In the genomic region with DNA sequence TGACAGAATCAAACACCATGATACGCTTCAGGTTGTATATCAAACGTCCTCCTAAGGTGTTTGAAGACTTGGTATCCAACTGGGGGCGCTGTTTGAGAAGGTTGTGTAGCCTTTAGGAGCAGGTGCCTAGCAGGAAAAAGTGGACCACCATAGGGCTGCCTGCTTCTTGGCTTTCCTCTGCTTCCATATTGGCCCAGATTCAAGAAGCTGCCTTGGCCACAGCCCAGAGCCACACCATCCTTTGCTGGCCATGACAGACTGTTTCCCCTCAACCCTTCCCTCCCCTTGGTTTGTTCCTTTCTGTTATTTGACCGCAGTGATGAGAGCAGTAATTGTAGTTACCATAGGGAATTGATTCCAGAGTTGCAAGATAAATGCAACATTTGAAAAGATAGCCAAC, we compare ENCODE assay signal across 20 mouse cellular contexts. TPM values are rescaled to one million over a fixed set of nuclear protein-coding genes. Genes with fewer than 3 reads are reported as not detected.
DNase-seq lines count a peak whose midpoint lies in the region; ATAC-seq and TF ChIP-seq lines count a peak whose summit lies in the region.
"Had no signal": no experiment of that assay in that cellular context is flagged by ENCODE, and none has a peak within 500 bp of the region (broad histone marks: within the 10 kb centered on the region; RNA-seq: fewer than 3 reads in every experiment).

No protein-coding gene starts in this region.

- DNase-seq in heart, embryonic 10.5 days (ENCODE audit: low spot score), result peak; percentile 45
- DNase-seq in heart, postnatal 36 days, result no peak
- DNase-seq in lung, embryonic 14.5 days, result peak; percentile 66
- no peak for DNase-seq in lung, adult 2 months
- peak; percentile 58 for DNase-seq in adrenal gland, postnatal 10 days
- DNase-seq in layer of hippocampus, postnatal 25 days (ENCODE audit: extremely low spot score in 1 of 2, low spot score in 1 of 2), result no peak
- no peak for DNase-seq in urinary bladder, adult 2 months (ENCODE audit: low spot score)
- DNase-seq: cerebellum, adult 11 months; liver, postnatal 0 days had no signal

- H3K4me1 ChIP-seq in heart, embryonic 10.5 days, result no peaks in the 10 kb centered on the region
- H3K4me1 ChIP-seq in lung, embryonic 14.5 days (ENCODE audit: insufficient read depth), result peaks cover 2% of the 10 kb centered on the region; the same call in 1 of the 2 replicates
- H3K4me1 ChIP-seq in lung, adult 2 months (ENCODE audit: control insufficient read depth, insufficient read depth, low read length), result no peaks in the 10 kb centered on the region
- no peaks in the 10 kb centered on the region for H3K4me1 ChIP-seq in kidney, embryonic 14.5 days (ENCODE audit: control insufficient read depth, insufficient read depth, low read length)
- H3K4me1 ChIP-seq: forebrain, embryonic 10.5 days; limb, embryonic 12.5 days had no signal

- intact Hi-C loops in heart, postnatal 36 days (cut with DNase I), result no loop called here

- no peaks in the 10 kb centered on the region for H3K27me3 ChIP-seq in heart, embryonic 10.5 days (ENCODE audit: insufficient read depth, poor library complexity, severe bottlenecking)
- no peaks in the 10 kb centered on the region for H3K27me3 ChIP-seq in lung, embryonic 14.5 days (ENCODE audit: insufficient read depth, low read length)
- 0 out of 2 replicates have a peak, but pooled peaks cover 5% of the 10 kb centered on the region for H3K27me3 ChIP-seq in kidney, embryonic 14.5 days (ENCODE audit: control insufficient read depth, insufficient read depth, low read length)
- H3K27me3 ChIP-seq: limb, embryonic 12.5 days had no signal

- H3K4me2 ChIP-seq in lung, embryonic 14.5 days, result no peak overlapping the region
- H3K4me2 ChIP-seq in kidney, embryonic 14.5 days (replicated peaks; ENCODE audit: low read depth, low read length), result no peak overlapping the region
- H3K4me2 ChIP-seq: limb, embryonic 12.5 days had no signal

- no peak for TF ChIP-seq POLR2A in lung, adult 2 months (IDR thresholded peaks at IDR 0.05; ENCODE audit: borderline replicate concordance, extremely low read depth, low read depth, low read length)

- H3K36me3 ChIP-seq in heart, embryonic 10.5 days, result no peaks in the 10 kb centered on the region
- no peaks in the 10 kb centered on the region for H3K36me3 ChIP-seq in lung, embryonic 14.5 days (ENCODE audit: insufficient read depth)
- no peaks in the 10 kb centered on the region for H3K36me3 ChIP-seq in kidney, embryonic 14.5 days (ENCODE audit: control insufficient read depth, insufficient read depth, low read length)
- H3K36me3 ChIP-seq: forebrain, embryonic 10.5 days; limb, embryonic 12.5 days had no signal

- WGBS in heart, embryonic 10.5 days, result 81% methylated on average over 4 of the region's 4 CpGs
- WGBS in lung, embryonic 14.5 days, result 68% methylated on average over 4 of the region's 4 CpGs
- WGBS in lung, adult 2 months, result 73% methylated on average over 4 of the region's 4 CpGs
- 65% methylated on average over 4 of the region's 4 CpGs for WGBS in kidney, embryonic 14.5 days

- no peak for TF ChIP-seq CTCF in lung, embryonic 14.5 days (IDR thresholded peaks at IDR 0.05; ENCODE audit: low read depth)
- TF ChIP-seq CTCF in lung, adult 2 months (IDR thresholded peaks at IDR 0.05; ENCODE audit: insufficient read depth, low read length), result no peak

- H3K27ac ChIP-seq in heart, embryonic 10.5 days, result no peak overlapping the region
- H3K27ac ChIP-seq in lung, embryonic 14.5 days (ENCODE audit: low read depth), result no peak overlapping the region
- no peak overlapping the region for H3K27ac ChIP-seq in kidney, embryonic 14.5 days (ENCODE audit: low read depth, low read length)
- H3K27ac ChIP-seq: forebrain, embryonic 10.5 days; limb, embryonic 12.5 days had no signal

- H3K9ac ChIP-seq in lung, embryonic 14.5 days, result no peak overlapping the region
- H3K9ac ChIP-seq in kidney, embryonic 14.5 days (ENCODE audit: low read depth, low read length), result no peak overlapping the region
- H3K9ac ChIP-seq: limb, embryonic 12.5 days; liver, postnatal 0 days had no signal

- no peaks in the 10 kb centered on the region for H3K9me3 ChIP-seq in heart, embryonic 10.5 days
- H3K9me3 ChIP-seq in lung, embryonic 14.5 days (ENCODE audit: low read depth, low read length), result no peaks in the 10 kb centered on the region
- peaks cover 3% of the 10 kb centered on the region; the same call in 1 of the 2 replicates for H3K9me3 ChIP-seq in kidney, embryonic 14.5 days (ENCODE audit: control insufficient read depth, low read length)
- H3K9me3 ChIP-seq: forebrain, embryonic 10.5 days had no signal

- no peak for ATAC-seq in lung, embryonic 14.5 days (ENCODE audit: insufficient read depth)
- 0 out of 2 replicates have a peak, but pooled peaks have one; percentile 57 for ATAC-seq in kidney, embryonic 14.5 days (ENCODE audit: low FRiP score, low TSS enrichment)
- ATAC-seq: CD4-positive, CD25-positive, alpha-beta regulatory T cell, adult 4 months; liver, postnatal 0 days had no signal

- H3K4me3 ChIP-seq in heart, embryonic 10.5 days, result no peak overlapping the region
- no peak overlapping the region for H3K4me3 ChIP-seq in lung, embryonic 14.5 days (ENCODE audit: low read depth, low read length)
- H3K4me3 ChIP-seq in lung, adult 2 months (replicated peaks; ENCODE audit: extremely low read depth, low read depth, low read length), result no peak overlapping the region
- no peak overlapping the region for H3K4me3 ChIP-seq in kidney, embryonic 14.5 days (ENCODE audit: low read length)
- H3K4me3 ChIP-seq: forebrain, embryonic 10.5 days; limb, embryonic 12.5 days had no signal

RNA-seq across cellular contexts. Expression of a gene that starts 31.5 kb away (rescaled TPM):
- not detected in 2 replicates for polyA plus RNA-seq in heart, embryonic 10.5 days (2016; fragmentation: Nextera tagmentation; extraction: Ambion mirVana)
- total RNA-seq in heart, postnatal 36 days (2021), result not detected
- not detected in 2 replicates for polyA plus RNA-seq in lung, embryonic 14.5 days (2014; fragmentation: Nextera tagmentation; extraction: Ambion mirVana)
- not detected in 2 replicates for polyA plus RNA-seq in lung, adult 2 months (2012; rRNA removed)
- not detected for total RNA-seq in adrenal gland, postnatal 10 days (2021)
- polyA plus RNA-seq in kidney, embryonic 14.5 days (2014; fragmentation: Nextera tagmentation; extraction: Ambion mirVana), result not detected in 2 replicates
- not detected for total RNA-seq in layer of hippocampus, postnatal 25 days (2021)
- 0.04 TPM in 1 of 2 replicates, not detected in the other for polyA plus RNA-seq in urinary bladder, adult 2 months (2012; rRNA removed)
- total RNA-seq: gastrocnemius, adult 18-20 months; heart, adult 8-10 months; layer of hippocampus, postnatal 10 days; megakaryocyte-erythroid progenitor cell, adult 5-6 weeks had no signal
- polyA plus RNA-seq: CD4-positive, CD25-positive, alpha-beta regulatory T cell, adult 4 months; embryonic facial prominence, embryonic 11.5 days; forebrain, embryonic 10.5 days; limb, embryonic 12.5 days; liver, postnatal 0 days; spleen, adult 2 months; testis, adult 2 months had no signal

Comparison
In these comparisons a context has a peak if more than half of its experiments do, and no peak if none do; other contexts are left out.
1. DNase-seq: peak in heart, embryonic 10.5 days (single experiment), lung, embryonic 14.5 days (single experiment) and adrenal gland, postnatal 10 days (single experiment); none in heart, postnatal 36 days (0 of 2), lung, adult 2 months (single experiment), layer of hippocampus, postnatal 25 days (0 of 2) and urinary bladder, adult 2 months (single experiment).